Mouse (Mus musculus): ENCODE measurements around the gene Lfng.

Gene Lfng

GRCm38 (mm10) chr5:140607001-140607835, at the start of gene Lfng:
Lfng (plus strand) TSS chr5:140607320.
- in situ Hi-C loops (cut with MboI, MseI): loop anchor here (5.0 kb wide), 1 partner anchor 105 kb away; no protein-coding TSS in a partner anchor

DNA sequence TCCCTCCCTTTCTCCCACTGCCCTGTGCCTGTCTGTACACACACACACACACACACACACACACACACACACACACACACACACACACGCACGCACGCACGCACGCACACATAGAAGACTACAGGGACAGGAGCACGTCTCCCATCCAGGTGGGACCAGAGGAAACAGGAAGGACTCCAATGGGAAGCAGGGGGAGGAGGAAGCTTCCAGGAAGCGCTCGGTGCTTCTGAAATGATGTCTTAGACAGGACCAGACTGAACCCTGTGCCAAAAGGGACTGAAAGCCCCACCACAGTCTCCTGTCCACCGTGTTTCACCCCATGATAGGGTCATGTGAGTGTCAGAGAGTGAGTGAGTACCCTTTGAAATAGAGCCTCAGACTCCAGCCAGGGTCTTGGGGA, 44.5 kb upstream of the Lfng start:
- in situ Hi-C loops (cut with MboI, MseI): loop anchor here (10.0 kb wide), 1 partner anchor 512 kb away; no protein-coding TSS in a partner anchor

DNA sequence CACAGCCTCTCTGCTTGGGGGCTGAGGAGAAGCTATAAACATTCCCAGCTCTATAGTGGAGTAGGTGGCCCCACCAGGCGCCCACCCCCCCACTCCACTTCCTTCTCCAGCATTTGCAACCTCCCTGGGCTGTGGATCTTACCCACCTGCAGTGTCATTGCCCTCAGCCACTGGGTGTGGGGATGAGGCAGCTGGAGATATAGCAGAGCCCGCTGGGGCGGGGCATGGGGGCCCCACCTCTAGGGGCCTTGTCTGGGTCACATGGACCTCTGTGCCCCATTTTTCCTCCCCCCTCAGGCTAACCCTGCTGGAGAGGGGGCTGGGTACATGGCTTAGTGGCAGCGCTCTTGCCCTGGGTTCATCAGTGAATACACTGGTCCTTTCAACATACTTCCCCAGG, 42.2 kb upstream of the Lfng start, which contains the start of gene Grifin:
Grifin (minus strand) TSS at position 176 of the 400 bp plus-strand sequence.
- in situ Hi-C loops (cut with MboI, MseI): loop anchor here (5.0 to 10.0 kb wide), 2 partner anchors 47 to 510 kb away; no protein-coding TSS in a partner anchor

DNA sequence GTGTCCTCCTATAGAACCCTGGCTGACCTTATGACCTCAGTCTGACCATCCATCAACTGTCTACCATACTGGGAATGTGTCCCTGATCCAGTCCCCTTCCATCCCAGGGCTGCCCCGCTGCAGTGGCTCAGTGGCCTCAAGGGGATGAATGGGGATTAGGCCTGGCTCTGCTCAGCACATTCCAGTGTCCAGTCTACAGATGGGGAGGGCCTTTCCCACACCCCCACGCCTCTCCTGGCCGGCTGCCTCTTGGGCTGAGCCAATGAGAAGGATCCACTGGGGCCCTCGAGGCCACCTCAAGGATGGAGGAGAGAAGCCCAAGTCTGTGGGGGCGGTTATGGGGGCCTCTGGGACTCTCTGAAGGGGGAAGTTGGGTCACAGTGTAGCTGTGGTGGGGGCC, 41.7 kb upstream of the Lfng start:
- in situ Hi-C loops (cut with MboI, MseI): loop anchor here (5.0 to 10.0 kb wide), 2 partner anchors 47 to 509 kb away; no protein-coding TSS in a partner anchor

DNA sequence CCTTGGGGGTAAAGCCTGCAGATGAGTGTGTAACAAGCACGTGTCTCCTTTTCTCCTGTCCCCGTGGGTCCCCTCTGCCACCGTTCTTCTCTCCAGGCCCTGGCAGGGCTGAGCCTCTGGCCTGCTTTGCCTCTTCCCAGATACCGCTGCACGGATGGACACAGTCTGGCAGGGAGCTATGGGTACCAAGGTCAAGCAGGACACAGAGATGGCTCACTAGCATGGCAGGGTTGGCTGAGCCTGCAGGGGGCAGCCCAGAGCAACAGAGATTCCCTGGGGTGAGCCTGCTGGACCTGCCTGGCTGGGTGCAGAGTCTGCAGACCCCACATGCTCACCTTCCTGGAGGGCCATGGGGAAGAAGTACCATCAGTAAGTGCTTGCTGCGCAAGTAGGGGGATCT, 41.3 kb upstream of the Lfng start:
- in situ Hi-C loops (cut with MboI, MseI): loop anchor here (5.0 to 10.0 kb wide), 2 partner anchors 46 to 509 kb away; no protein-coding TSS in a partner anchor

GRCm38 (mm10) chr5:140566271-140566670, 40.8 kb upstream of the Lfng start:
- in situ Hi-C loops (cut with MboI, MseI): loop anchor here (5.0 to 10.0 kb wide), 2 partner anchors 46 to 509 kb away; no protein-coding TSS in a partner anchor

- in situ Hi-C loops (cut with MboI, MseI): loop anchor here (5.0 to 10.0 kb wide), 2 partner anchors 45 to 507 kb away; no protein-coding TSS in a partner anchor
These were observed 39.8 kb upstream of the Lfng start for GRCm38 (mm10) chr5:140567321-140567720.

GRCm38 (mm10) chr5:140567751-140568150, 39.4 kb upstream of the Lfng start:
- in situ Hi-C loops (cut with MboI, MseI): loop anchor here (5.0 to 10.0 kb wide), 2 partner anchors 45 to 507 kb away; no protein-coding TSS in a partner anchor

- in situ Hi-C loops (cut with MboI, MseI): loop anchor here (5.0 to 10.0 kb wide), 2 partner anchors 44 to 506 kb away; no protein-coding TSS in a partner anchor
These were observed 38.7 kb upstream of the Lfng start for GRCm38 (mm10) chr5:140568321-140568970.

GRCm38 (mm10) chr5:140569032-140569595, 38.0 kb upstream of the Lfng start:
- in situ Hi-C loops (cut with MboI, MseI): loop anchor here (5.0 to 10.0 kb wide), 2 partner anchors 43 to 506 kb away; no protein-coding TSS in a partner anchor

DNA sequence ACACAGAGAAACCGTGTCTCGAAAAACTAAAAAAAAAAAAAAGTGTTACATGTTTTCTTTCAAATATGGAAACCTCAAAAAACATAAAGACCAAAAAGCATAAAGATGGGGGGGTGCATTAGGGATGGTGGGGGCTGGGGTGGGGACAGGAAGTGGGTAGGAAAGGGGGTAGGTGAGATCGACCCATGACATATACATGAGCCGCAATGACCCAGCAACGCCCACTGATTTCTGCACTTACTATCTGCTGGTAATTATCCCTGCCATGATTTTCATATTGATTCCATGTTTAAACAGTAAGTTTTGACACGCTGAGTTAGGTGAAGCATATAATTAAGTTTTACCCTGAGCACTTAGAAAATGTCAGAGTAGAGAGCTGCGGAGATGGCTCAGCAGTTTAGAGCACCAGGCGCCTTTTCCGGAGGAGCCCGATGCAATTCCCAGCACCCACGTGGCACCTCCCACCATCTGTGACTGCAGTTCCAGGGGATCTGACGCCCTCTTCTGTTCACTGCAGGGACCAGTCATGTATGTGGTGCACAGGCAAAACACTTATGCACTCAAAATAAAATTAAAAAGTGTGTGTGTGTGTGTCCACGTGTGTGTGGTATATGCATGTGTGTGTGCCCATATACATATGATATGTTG, 36.8 kb upstream of the Lfng start:
- in situ Hi-C loops (cut with MboI, MseI): no loop called here

GRCm38 (mm10) chr5:140571201-140571600, 35.9 kb upstream of the Lfng start:
- in situ Hi-C loops (cut with MboI, MseI): no loop called here

DNA sequence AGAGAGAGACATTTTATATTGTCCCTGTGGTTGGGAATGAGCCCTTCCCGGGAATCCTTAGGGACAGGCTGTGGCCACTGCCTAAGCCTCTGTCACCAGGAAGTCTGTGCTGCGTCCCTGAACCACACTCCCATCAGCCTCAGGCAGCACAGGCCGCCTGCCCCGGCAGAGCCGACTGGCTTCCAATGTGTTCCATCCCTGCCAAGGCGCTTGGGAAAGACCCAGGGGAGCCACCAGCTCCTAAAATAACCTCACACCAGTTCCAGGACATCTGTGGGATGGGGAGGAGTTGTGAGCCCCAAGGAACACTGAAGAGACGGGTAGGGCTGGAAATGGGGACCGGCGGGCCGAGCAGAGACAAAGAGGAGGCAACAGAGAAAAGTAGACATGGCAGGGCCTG, 35.4 kb upstream of the Lfng start:
- in situ Hi-C loops (cut with MboI, MseI): no loop called here

DNA sequence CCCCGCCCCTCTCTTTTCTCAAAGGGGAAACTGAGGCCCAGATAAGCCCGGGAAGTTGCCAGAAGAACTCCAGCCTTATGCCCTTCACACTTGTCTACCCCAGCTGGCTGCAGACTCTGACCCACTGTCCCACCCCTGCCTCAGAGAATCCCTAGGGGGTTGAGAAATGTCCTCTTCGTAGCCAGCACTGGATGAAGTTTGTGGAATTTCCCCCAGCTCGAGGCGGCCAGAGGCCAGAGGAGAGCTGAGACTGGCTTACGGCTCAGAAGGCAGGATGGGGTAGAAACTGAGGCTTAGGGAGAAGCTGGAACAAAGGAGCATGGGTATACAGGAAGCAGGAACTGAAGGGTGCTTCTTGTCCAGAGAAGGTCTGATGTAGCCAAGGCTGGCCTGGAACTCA, 34.5 kb upstream of the Lfng start:
- in situ Hi-C loops (cut with MboI, MseI): no loop called here

DNA sequence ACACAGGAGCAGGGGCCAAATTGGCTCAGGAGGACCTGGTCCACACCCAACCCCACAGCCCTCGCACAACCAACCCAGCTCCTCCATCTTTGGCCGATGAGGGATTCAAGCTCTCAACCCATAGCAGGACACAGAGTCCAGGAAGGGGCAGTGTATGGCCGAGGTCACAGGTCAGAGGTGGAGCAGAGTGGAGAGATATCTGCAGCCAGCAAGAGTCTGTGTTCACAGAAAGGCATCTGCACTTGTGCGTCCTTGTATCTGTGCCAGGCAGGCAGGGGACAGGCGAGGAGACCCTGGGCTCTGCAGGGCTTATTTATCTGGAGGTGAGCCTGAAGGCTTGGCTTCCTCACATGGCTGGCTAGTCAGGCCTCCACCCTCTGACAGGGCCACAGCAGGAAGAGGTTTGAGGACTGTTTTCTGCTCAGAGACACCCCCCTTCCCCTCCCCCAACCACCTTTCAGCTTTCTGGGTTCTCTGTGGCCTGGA, 31.7 kb upstream of the Lfng start:
- in situ Hi-C loops (cut with MboI, MseI): no loop called here

DNA sequence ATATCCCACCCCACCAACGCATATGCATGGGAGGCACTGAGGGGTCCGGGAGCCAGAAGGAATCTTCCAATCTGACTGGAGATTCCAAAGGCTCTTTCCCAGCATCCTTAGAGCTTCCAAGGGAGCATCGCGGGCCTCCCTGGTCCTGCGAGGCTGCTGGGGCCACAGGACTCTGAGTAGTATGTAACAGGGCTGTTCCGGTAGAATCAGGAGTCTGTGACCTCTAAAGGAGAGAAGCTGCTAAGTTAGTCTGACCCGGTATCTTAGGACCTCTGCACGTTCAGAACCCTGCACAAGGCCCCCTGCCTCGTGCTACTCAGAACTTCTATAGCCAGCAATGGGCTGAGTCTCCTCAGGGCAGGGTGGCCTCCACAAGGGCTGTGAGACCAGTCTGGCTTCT, 27.9 kb upstream of the Lfng start:
- in situ Hi-C loops (cut with MboI, MseI): no loop called here

DNA sequence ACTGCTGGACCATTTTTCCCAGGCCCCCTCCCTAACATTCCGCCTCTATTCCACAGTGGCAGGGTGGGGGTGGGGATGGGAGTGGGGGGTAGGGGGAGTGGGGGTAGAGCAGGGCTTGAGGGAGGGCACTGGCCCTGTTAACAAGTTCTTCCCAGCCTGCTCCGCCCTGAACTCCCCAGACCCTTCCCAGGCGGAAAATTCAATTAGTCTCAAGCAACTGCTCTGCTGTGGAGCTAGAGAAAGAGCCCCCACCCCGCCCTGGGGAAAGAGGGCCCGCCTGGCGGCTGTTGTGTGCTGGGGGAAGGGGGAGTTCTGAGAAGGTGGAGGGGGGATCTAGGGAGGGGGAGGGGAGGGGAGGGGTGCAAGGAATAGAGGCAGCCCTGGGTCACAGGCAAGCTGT, 27.3 kb upstream of the Lfng start:
- in situ Hi-C loops (cut with MboI, MseI): no loop called here

DNA sequence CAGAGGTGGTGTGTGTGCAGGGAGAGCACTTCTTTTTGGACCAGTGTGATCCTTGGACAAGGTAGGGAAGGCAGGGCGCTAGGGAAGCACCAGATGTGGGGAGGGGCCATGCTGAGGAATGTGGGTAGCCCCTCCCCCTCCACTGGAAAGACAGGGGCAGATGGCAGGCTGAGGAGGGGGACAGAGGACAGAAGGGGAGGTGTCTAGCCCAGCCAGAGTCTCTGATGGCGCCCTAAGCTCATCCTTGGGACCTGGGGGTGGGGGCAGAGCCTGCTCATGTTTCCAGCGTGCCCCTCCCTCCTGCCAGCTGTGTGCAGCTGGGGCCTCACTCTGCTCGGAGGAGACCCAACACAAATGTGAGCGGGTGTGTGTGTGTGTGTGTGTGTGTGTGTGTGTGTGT, 25.6 kb upstream of the Lfng start:
- in situ Hi-C loops (cut with MboI, MseI): no loop called here

DNA sequence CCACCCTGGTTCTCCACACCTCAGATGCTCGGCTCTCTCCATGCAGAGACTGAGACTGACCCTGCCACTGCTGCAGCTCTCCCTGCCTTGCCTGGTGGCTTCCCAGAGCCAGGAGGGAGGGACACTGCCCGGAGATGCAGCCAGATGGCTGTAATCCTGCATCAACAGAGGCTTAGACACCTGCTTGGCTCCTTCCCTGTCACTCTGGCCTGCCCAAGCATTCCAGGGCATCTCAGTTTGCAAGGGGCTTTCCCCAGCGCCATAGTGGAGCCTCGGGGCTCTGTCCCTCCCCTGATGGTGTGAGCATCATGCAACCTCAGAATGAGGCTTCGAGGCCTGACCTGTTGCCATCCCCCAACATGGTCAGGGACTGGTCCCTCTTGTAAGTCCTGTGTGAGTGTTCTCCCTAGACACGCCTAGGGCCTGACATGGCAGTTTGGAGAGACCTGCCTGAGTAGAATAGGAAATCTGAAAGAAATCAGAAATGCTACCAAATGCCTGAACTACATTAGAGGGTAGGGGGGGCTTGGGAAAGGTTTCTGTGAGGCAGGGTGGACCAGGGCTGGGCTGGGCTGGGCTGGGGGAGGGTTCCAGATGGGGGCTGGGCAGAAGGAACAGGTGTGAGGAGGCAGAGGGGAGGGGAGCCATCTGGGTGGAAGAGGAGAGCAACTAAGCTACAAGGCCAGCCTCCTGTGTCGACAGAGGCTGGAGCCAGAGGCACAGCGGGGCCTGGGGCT, 24.0 kb upstream of the Lfng start:
- in situ Hi-C loops (cut with MboI, MseI): no loop called here

- in situ Hi-C loops (cut with MboI, MseI): no loop called here
These were observed 23.3 kb upstream of the Lfng start for GRCm38 (mm10) chr5:140583732-140584368.
